17 mouse cellular contexts compared by ENCODE assay signal in genomic region chr3:34576159-34576558, GRCm38 (mm10).
A peak's percentile ranks its signal among the peaks of the same experiment; 100 is the strongest.
DNase-seq lines count a peak whose midpoint lies in the region; ATAC-seq and TF ChIP-seq lines count a peak whose summit lies in the region.
"Had no signal": no experiment of that assay in that cellular context is flagged by ENCODE, and none has a peak within 500 bp of the region (broad histone marks: within the 10 kb centered on the region; RNA-seq: fewer than 3 reads in every experiment).

No protein-coding gene starts in this region.

- no peak overlapping the region for H3K9ac ChIP-seq in lung, embryonic 14.5 days
- no peak overlapping the region for H3K9ac ChIP-seq in midbrain, embryonic 15.5 days
- H3K9ac ChIP-seq: embryonic facial prominence, embryonic 12.5 days; neural tube, embryonic 12.5 days had no signal

- H3K4me3 ChIP-seq in lung, embryonic 14.5 days (ENCODE audit: low read depth, low read length) = no peak overlapping the region
- H3K4me3 ChIP-seq in midbrain, embryonic 15.5 days = no peak overlapping the region
- H3K4me3 ChIP-seq: embryonic facial prominence, embryonic 12.5 days; heart, embryonic 10.5 days; neural tube, embryonic 12.5 days had no signal

- H3K27me3 ChIP-seq in lung, embryonic 14.5 days (ENCODE audit: insufficient read depth, low read length) = no peaks in the 10 kb centered on the region
- H3K27me3 ChIP-seq in midbrain, embryonic 15.5 days (replicated peaks) = no peaks in the 10 kb centered on the region
- H3K27me3 ChIP-seq: embryonic facial prominence, embryonic 12.5 days; neural tube, embryonic 12.5 days had no signal

- 0 out of 2 replicates have a peak, but pooled peaks have one; percentile 23 for TF ChIP-seq CTCF in lung, embryonic 14.5 days (IDR thresholded peaks at IDR 0.05; ENCODE audit: low read depth)

- H3K9me3 ChIP-seq in lung, embryonic 14.5 days (ENCODE audit: low read depth, low read length) = no peaks in the 10 kb centered on the region
- no peaks in the 10 kb centered on the region for H3K9me3 ChIP-seq in midbrain, embryonic 15.5 days
- H3K9me3 ChIP-seq: embryonic facial prominence, embryonic 12.5 days; heart, embryonic 10.5 days; neural tube, embryonic 12.5 days had no signal

- no peak for ATAC-seq in lung, embryonic 14.5 days (ENCODE audit: insufficient read depth)
- no peak for ATAC-seq in midbrain, embryonic 15.5 days (replicated peaks)
- ATAC-seq in megakaryocyte progenitor cell, adult 5-6 weeks (replicated peaks; ENCODE audit: poor library complexity) = no peak
- ATAC-seq: inflammation-experienced regulatory T-cells, adult 6 months had no signal

- no peaks in the 10 kb centered on the region for H3K36me3 ChIP-seq in lung, embryonic 14.5 days (ENCODE audit: insufficient read depth)
- no peaks in the 10 kb centered on the region for H3K36me3 ChIP-seq in midbrain, embryonic 15.5 days (replicated peaks)
- H3K36me3 ChIP-seq: embryonic facial prominence, embryonic 12.5 days; heart, embryonic 10.5 days; neural tube, embryonic 12.5 days had no signal

- H3K27ac ChIP-seq in lung, embryonic 14.5 days (ENCODE audit: low read depth) = no peak overlapping the region
- H3K27ac ChIP-seq in midbrain, embryonic 15.5 days = 0 out of 2 replicates have a peak overlapping the region, but pooled peaks have one; percentile 6
- H3K27ac ChIP-seq: embryonic facial prominence, embryonic 12.5 days; heart, embryonic 10.5 days; neural tube, embryonic 12.5 days had no signal

- no peaks in the 10 kb centered on the region for H3K4me1 ChIP-seq in lung, embryonic 14.5 days (ENCODE audit: insufficient read depth)
- peaks cover 22% of the 10 kb centered on the region for H3K4me1 ChIP-seq in midbrain, embryonic 15.5 days
- H3K4me1 ChIP-seq: heart, embryonic 10.5 days had no signal

- peak; percentile 80 for DNase-seq in heart, adult 11 months
- DNase-seq in heart, adult 8-10 months (ENCODE audit: low spot score) = no peak
- no peak for DNase-seq in lung, embryonic 14.5 days
- no peak for DNase-seq in lung, postnatal 14 days
- DNase-seq in R1 (ENCODE audit: low read depth, low spot score) (peak; percentile 87), liver (no peak)
- DNase-seq: cerebellum, adult 8-10 months; gastrocnemius, postnatal 10 days; kidney, postnatal 14 days; lung, adult 2 months; thymus, adult 18-20 months had no signal

- 43% methylated on average over 11 of the region's 11 CpGs for WGBS in lung, embryonic 14.5 days
- 38% methylated on average over 11 of the region's 11 CpGs for WGBS in midbrain, embryonic 15.5 days

- H3K4me2 ChIP-seq in lung, embryonic 14.5 days = no peak overlapping the region
- H3K4me2 ChIP-seq in midbrain, embryonic 15.5 days = no peak overlapping the region
- H3K4me2 ChIP-seq: embryonic facial prominence, embryonic 12.5 days; neural tube, embryonic 12.5 days had no signal

Comparison
In these comparisons a context has a peak if more than half of its experiments do, and no peak if none do; other contexts are left out.
1. DNase-seq: peak in heart, adult 11 months (single experiment) and R1 (single experiment); none in heart, adult 8-10 months (single experiment), lung, embryonic 14.5 days (single experiment), lung, postnatal 14 days (single experiment) and liver (single experiment).